ENCODE assay signal across 26 mouse cellular contexts in the genomic region with DNA sequence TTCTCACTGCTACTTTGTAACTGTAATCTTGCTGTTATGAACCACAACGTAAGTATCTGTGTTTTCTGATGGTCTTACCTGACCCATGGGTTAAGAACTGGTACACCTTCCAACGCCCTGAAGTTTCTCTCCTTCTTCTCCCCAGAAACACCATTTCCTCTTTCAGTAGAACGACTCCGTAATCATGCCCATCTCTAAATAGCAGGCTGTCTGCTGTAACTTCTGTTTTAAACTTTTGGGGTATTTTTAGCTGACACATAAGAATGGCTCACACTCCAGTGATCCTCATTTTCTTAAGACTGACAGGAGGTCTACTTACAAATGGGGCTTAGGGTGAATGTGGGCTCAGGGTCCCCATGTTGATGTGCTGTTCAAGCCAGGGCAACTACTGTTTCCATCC. TPM values are rescaled to one million over a fixed set of nuclear protein-coding genes. Genes with fewer than 3 reads are reported as not detected.
DNase-seq lines count a peak whose midpoint lies in the region; ATAC-seq and TF ChIP-seq lines count a peak whose summit lies in the region.
"Had no signal": no experiment of that assay in that cellular context is flagged by ENCODE, and none has a peak within 500 bp of the region (broad histone marks: within the 10 kb centered on the region; RNA-seq: fewer than 3 reads in every experiment).

No protein-coding gene starts in this region.

- 78% methylated on average over 4 of the region's 4 CpGs for WGBS in thymus, adult 2 months

- DNase-seq in layer of hippocampus, adult 2 months (ENCODE audit: low spot score in 2 of 2): no peak
- no peak for DNase-seq in layer of hippocampus, postnatal 14 days (ENCODE audit: low spot score in 2 of 2)
- DNase-seq in MEL (ENCODE audit: low read depth, low spot score): peak; percentile 64
- DNase-seq in brain, adult 2 months (ENCODE audit: low read depth, low spot score): peak; percentile 47
- DNase-seq in layer of hippocampus, postnatal 10 days (ENCODE audit: low spot score in 2 of 2): no peak
- DNase-seq in thymus, adult 2 months: no peak
- DNase-seq in kidney, adult 18-20 months: no peak
- DNase-seq: adrenal gland, postnatal 10 days; cerebellum, adult 2 months; cerebellum, postnatal 10 days; embryo, embryonic 11 days; gastrocnemius, postnatal 10 days; heart, adult 2 months; heart, postnatal 36 days had no signal

- peak; percentile 9 to 16; a peak in 2 of 4 replicates for TF ChIP-seq EP300 in MEL (IDR thresholded peaks at IDR 0.05; ENCODE audit: low read depth in 1 of 2, low read length in 2 of 2)

- TF ChIP-seq CTCF in layer of hippocampus, adult 2 months (conservative IDR thresholded peaks at IDR 0.05): no peak
- no peak for TF ChIP-seq CTCF in MEL (IDR thresholded peaks at IDR 0.05 in 2 of 3, conservative IDR thresholded peaks at IDR 0.05 in 1 of 3; ENCODE audit: control insufficient read depth in 1 of 3, insufficient read depth in 1 of 3, low read depth in 2 of 3, low read length in 3 of 3, poor library complexity in 1 of 3, severe bottlenecking in 1 of 3)
- no peak for TF ChIP-seq CTCF in thymus, adult 2 months (IDR thresholded peaks at IDR 0.05; ENCODE audit: borderline replicate concordance, control insufficient read depth, extremely low read depth, insufficient read depth, low read length, poor library complexity)

- no peak overlapping the region for H3K4me3 ChIP-seq in layer of hippocampus, adult 2 months
- no peak overlapping the region for H3K4me3 ChIP-seq in MEL (ENCODE audit: control insufficient read depth in 1 of 2, insufficient read depth in 1 of 2, low read depth in 2 of 2, low read length in 2 of 2)
- H3K4me3 ChIP-seq in thymus, adult 2 months (ENCODE audit: control insufficient read depth, insufficient read depth, low read length): no peak overlapping the region
- H3K4me3 ChIP-seq: embryonic facial prominence, embryonic 15.5 days; erythroblast, embryonic 14.5 days; forebrain, embryonic 10.5 days; heart, adult 2 months; heart, embryonic 13.5 days; hindbrain, embryonic 12.5 days had no signal

- peaks cover 4 to 21% of the 10 kb centered on the region in 2 experiments for H3K4me1 ChIP-seq in MEL (ENCODE audit: control insufficient read depth in 1 of 2, insufficient read depth in 2 of 2, low read length in 2 of 2)
- peaks cover 3% of the 10 kb centered on the region for H3K4me1 ChIP-seq in thymus, adult 2 months (replicated peaks; ENCODE audit: control insufficient read depth, insufficient read depth, low read length)
- H3K4me1 ChIP-seq: embryonic facial prominence, embryonic 15.5 days; forebrain, embryonic 10.5 days; hindbrain, embryonic 12.5 days had no signal

- peaks cover 0 to 14% of the 10 kb centered on the region in 2 experiments; a peak in 2 of 4 replicates for H3K36me3 ChIP-seq in MEL (ENCODE audit: control insufficient read depth in 1 of 2, insufficient read depth in 2 of 2, low read length in 2 of 2)
- no peaks in the 10 kb centered on the region for H3K36me3 ChIP-seq in thymus, adult 2 months (ENCODE audit: control insufficient read depth, insufficient read depth, low read length)

- H3K9ac ChIP-seq in MEL (ENCODE audit: control insufficient read depth, low read depth, low read length, poor library complexity, severe bottlenecking): no peak overlapping the region
- H3K9ac ChIP-seq: embryonic facial prominence, embryonic 15.5 days; heart, embryonic 13.5 days; hindbrain, embryonic 12.5 days had no signal

- H3K27me3 ChIP-seq in MEL (ENCODE audit: control insufficient read depth in 1 of 2, insufficient read depth in 2 of 2, low read length in 2 of 2): no peaks in the 10 kb centered on the region
- H3K27me3 ChIP-seq in thymus, adult 2 months (ENCODE audit: control insufficient read depth, insufficient read depth, low read length): no peaks in the 10 kb centered on the region
- H3K27me3 ChIP-seq: embryonic facial prominence, embryonic 15.5 days; heart, embryonic 13.5 days; hindbrain, embryonic 12.5 days had no signal

- no peaks in the 10 kb centered on the region for H3K9me3 ChIP-seq in MEL (replicated peaks; ENCODE audit: insufficient read depth, low read length)
- H3K9me3 ChIP-seq: embryonic facial prominence, embryonic 15.5 days; hindbrain, embryonic 12.5 days had no signal

- H3K27ac ChIP-seq in layer of hippocampus, adult 2 months: peak overlapping the region; percentile 58; the same call in 1 of the 2 replicates
- H3K27ac ChIP-seq in MEL (ENCODE audit: control insufficient read depth, low read depth, low read length): peak overlapping the region; percentile 24; the same call in 1 of the 2 replicates
- no peak overlapping the region for H3K27ac ChIP-seq in thymus, adult 2 months (ENCODE audit: control insufficient read depth, insufficient read depth, low read length)
- H3K27ac ChIP-seq: embryonic facial prominence, embryonic 15.5 days; forebrain, embryonic 10.5 days; heart, adult 2 months; heart, embryonic 13.5 days; hindbrain, embryonic 12.5 days had no signal

- peak; percentile 41; the same call in 1 of the 2 replicates for ATAC-seq in megakaryocyte, adult 5-6 weeks (ENCODE audit: poor library complexity, severe bottlenecking)
- ATAC-seq: forebrain, embryonic 14.5 days; hindbrain, embryonic 16.5 days; inflammation-experienced regulatory T-cells, adult 6 months had no signal

- no peaks in the 10 kb centered on the region for H3K79me2 ChIP-seq in MEL (ENCODE audit: control insufficient read depth, insufficient read depth, low read length, poor library complexity)

- no peak for TF ChIP-seq POLR2A in MEL (IDR thresholded peaks at IDR 0.05; ENCODE audit: control insufficient read depth in 1 of 2, insufficient read depth in 1 of 2, low read depth in 1 of 2, low read length in 2 of 2, poor library complexity in 1 of 2)
- TF ChIP-seq POLR2A in thymus, adult 2 months (IDR thresholded peaks at IDR 0.05; ENCODE audit: control insufficient read depth, extremely low read depth, insufficient read depth, low read length, poor library complexity): no peak

- TF ChIP-seq RAD21 in MEL (IDR thresholded peaks at IDR 0.05; ENCODE audit: low read depth, low read length): no peak

TF ChIP-seq in MEL, 35 proteins besides CTCF, POLR2A, EP300 and RAD21:
- TF ChIP-seq BHLHE40 (IDR thresholded peaks at IDR 0.05; ENCODE audit: borderline replicate concordance, low read depth, low read length) (no peak), GATA1 (IDR thresholded peaks at IDR 0.05; ENCODE audit: low read depth, low read length) (peak; percentile 54; the same call in 1 of the 2 replicates), ETS1 (IDR thresholded peaks at IDR 0.05; ENCODE audit: low read depth, low read length) (0 out of 2 replicates have a peak, but pooled peaks have one; percentile 27)

RNA-seq across cellular contexts. Expression of gene Clip2, which starts 32.1 kb away (rescaled TPM):
- total RNA-seq in layer of hippocampus, adult 2 months (2021): 10 to 100 TPM; 90.0 to 99.3 TPM
- total RNA-seq in layer of hippocampus, postnatal 14 days (2021): 100 to 1,000 TPM; 102 to 103 TPM
- total RNA-seq in MEL (2012; rRNA removed): 3.5 and 4.4 TPM in 2 replicates
- 1 to 10 TPM in 1 of 2 experiments, not detected in 1; 7.4 TPM for polyA plus RNA-seq in MEL (2012; ENCODE audit: insufficient read depth in 1 of 2, insufficient read length in 2 of 2, low read depth in 1 of 2, low replicate concordance in 2 of 2, missing spikeins in 1 of 2)
- total RNA-seq in megakaryocyte, adult 5-6 weeks (2015): 1.8 and 1.9 TPM in 2 replicates
- total RNA-seq in megakaryocyte, adult 5-6 weeks (2017): 3.7 and 6.7 TPM in 2 replicates
- 100 to 1,000 TPM; 124 to 133 TPM for total RNA-seq in layer of hippocampus, postnatal 10 days (2021)
- polyA plus RNA-seq in thymus, adult 2 months (2012; rRNA removed): 23.4 and 26.0 TPM in 2 replicates

RNA-seq across cellular contexts. Expression of gene Syna, which starts 39.9 kb away (rescaled TPM):
- total RNA-seq in layer of hippocampus, adult 2 months (2021): 1 to 10 TPM; 5.4 to 6.8 TPM
- 1 to 10 TPM; 6.3 to 7.2 TPM for total RNA-seq in layer of hippocampus, postnatal 14 days (2021)
- 0.07 TPM in 1 of 2 replicates, not detected in the other for total RNA-seq in MEL (2012; rRNA removed)
- under 1 TPM in 1 of 2 experiments, not detected in 1; 0.21 TPM for polyA plus RNA-seq in MEL (2012; ENCODE audit: insufficient read depth in 1 of 2, insufficient read length in 2 of 2, low read depth in 1 of 2, low replicate concordance in 2 of 2, missing spikeins in 1 of 2)
- not detected in 2 replicates for total RNA-seq in megakaryocyte, adult 5-6 weeks (2015)
- total RNA-seq in megakaryocyte, adult 5-6 weeks (2017): not detected in 2 replicates
- total RNA-seq in layer of hippocampus, postnatal 10 days (2021): 1 to 10 TPM; 3.1 to 5.1 TPM
- polyA plus RNA-seq in thymus, adult 2 months (2012; rRNA removed): 0.09 and 0.15 TPM in 2 replicates
- total RNA-seq: adrenal gland, postnatal 10 days; gastrocnemius, postnatal 4 days; heart, adult 2 months; heart, postnatal 36 days had no signal
- polyA plus RNA-seq: embryonic facial prominence, embryonic 11.5 days; erythroblast, embryonic 14.5 days; forebrain, embryonic 10.5 days; heart, adult 2 months; heart, embryonic 13.5 days; heart, postnatal 0 days had no signal

Comparison
In these comparisons a context has a peak if more than half of its experiments do, and no peak if none do; other contexts are left out.
1. DNase-seq: peak in MEL (single experiment) and brain, adult 2 months (single experiment); none in layer of hippocampus, adult 2 months (0 of 2), layer of hippocampus, postnatal 14 days (0 of 2), layer of hippocampus, postnatal 10 days (0 of 2), thymus, adult 2 months (single experiment) and kidney, adult 18-20 months (single experiment).
2. RNA of gene Clip2, which starts 32.1 kb away (total RNA-seq): 124 to 133 TPM in layer of hippocampus, postnatal 10 days, 102 to 103 TPM in layer of hippocampus, postnatal 14 days and 90.0 to 99.3 TPM in layer of hippocampus, adult 2 months; 1.8 to 6.7 TPM in megakaryocyte, adult 5-6 weeks and 3.5 to 4.4 TPM in MEL; every median in the first group is over 10 times any median in the second.